In genomic region chr2:25120963-25121362, GRCm38 (mm10) we compare ENCODE assay signal across 26 mouse cellular contexts. TPM values are rescaled to one million over a fixed set of nuclear protein-coding genes. Genes with fewer than 3 reads are reported as not detected.
"Had no signal": no experiment of that assay in that cellular context is flagged by ENCODE, and none has a peak within 500 bp of the region (broad histone marks: within the 10 kb centered on the region; RNA-seq: fewer than 3 reads in every experiment).

No protein-coding gene starts in this region.

- H3K36me3 ChIP-seq: limb, embryonic 12.5 days; limb, embryonic 15.5 days had no signal

- H3K4me2 ChIP-seq: limb, embryonic 12.5 days; limb, embryonic 15.5 days; liver, embryonic 11.5 days; lung, embryonic 14.5 days; midbrain, embryonic 11.5 days had no signal

- ATAC-seq: liver, postnatal 0 days; lung, postnatal 0 days had no signal

- H3K4me3 ChIP-seq: layer of hippocampus, adult 2 months; left cerebral cortex, adult 2 months; limb, embryonic 12.5 days; limb, embryonic 15.5 days had no signal

- H3K27ac ChIP-seq: kidney, postnatal 0 days; layer of hippocampus, adult 2 months; left cerebral cortex, adult 2 months; limb, embryonic 12.5 days; limb, embryonic 15.5 days; liver, embryonic 14.5 days; macrophage; stomach, postnatal 0 days had no signal

- H3K9me3 ChIP-seq: limb, embryonic 12.5 days; limb, embryonic 15.5 days had no signal

- H3K9ac ChIP-seq: limb, embryonic 12.5 days; limb, embryonic 15.5 days; liver, embryonic 14.5 days; liver, postnatal 0 days; lung, embryonic 14.5 days had no signal

- H3K27me3 ChIP-seq: limb, embryonic 15.5 days had no signal

- DNase-seq: kidney, postnatal 25 days; layer of hippocampus, postnatal 36 days; left cerebral cortex, postnatal 4 days; liver, postnatal 0 days; lung, embryonic 14.5 days; midbrain, embryonic 14.5 days; thymus, adult 2 months; thymus, postnatal 14 days; thymus, postnatal 4 days had no signal

RNA-seq across cellular contexts. Expression of gene Noxa1, which starts 26.0 kb away (rescaled TPM):
- total RNA-seq: layer of hippocampus, adult 2 months; layer of hippocampus, postnatal 10 days; layer of hippocampus, postnatal 36 days; left cerebral cortex, adult 2 months; left cerebral cortex, postnatal 14 days; left cerebral cortex, postnatal 4 days; midbrain, postnatal 0 days had no signal
- polyA plus RNA-seq: limb, embryonic 12.5 days; macrophage; midbrain, embryonic 11.5 days; midbrain, embryonic 14.5 days; midbrain, postnatal 0 days; neural tube, embryonic 14.5 days had no signal

RNA-seq across cellular contexts. Expression of gene Entpd8, which starts 40.9 kb away (rescaled TPM):
- total RNA-seq: layer of hippocampus, adult 2 months; layer of hippocampus, postnatal 10 days; layer of hippocampus, postnatal 36 days; left cerebral cortex, adult 2 months; left cerebral cortex, postnatal 14 days; left cerebral cortex, postnatal 4 days; megakaryocyte-erythroid progenitor cell, adult 5-6 weeks; midbrain, postnatal 0 days had no signal
- polyA plus RNA-seq: limb, embryonic 12.5 days; limb, embryonic 15.5 days; lung, embryonic 14.5 days; macrophage; midbrain, embryonic 11.5 days; midbrain, embryonic 14.5 days; midbrain, postnatal 0 days; neural tube, embryonic 11.5 days had no signal

RNA-seq across cellular contexts. Expression of gene Nrarp, which starts 59.6 kb away (rescaled TPM):
- polyA plus RNA-seq: macrophage had no signal
